Mouse (Mus musculus): ENCODE measurements around the gene St6galnac3. TPM values are rescaled to one million over a fixed set of nuclear protein-coding genes. Genes with fewer than 3 reads are reported as not detected.

The St6galnac3 gene
- polyA plus RNA-seq, 2 experiments = 20.7 to 36.0 TPM

DNA sequence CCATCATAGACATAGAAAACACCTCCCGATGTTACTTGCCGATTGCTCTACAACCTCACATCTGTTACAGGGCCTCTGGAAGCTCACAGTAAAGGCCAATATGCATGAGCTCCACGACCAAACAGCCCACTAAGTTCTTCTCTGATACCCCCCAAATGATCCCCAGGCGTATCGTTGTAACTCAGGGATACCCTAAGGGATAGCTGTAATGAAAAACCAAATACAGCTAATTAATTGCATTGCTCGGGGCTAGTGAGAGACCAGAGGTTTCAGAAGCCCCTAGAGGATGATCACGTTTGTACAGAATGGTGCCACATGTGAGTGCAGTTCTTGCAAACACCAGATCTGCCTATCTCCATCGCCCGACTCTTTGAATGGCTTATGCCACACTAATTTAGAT is 315.7 kb downstream of the St6galnac3 start:
- H3K4me3 ChIP-seq (replicated peaks; ENCODE audit: low read length) = no peak overlapping the region
- no peaks in the 10 kb centered on the region for H3K27me3 ChIP-seq (ENCODE audit: control insufficient read depth, insufficient read depth, low read length)
- no peaks in the 10 kb centered on the region for H3K36me3 ChIP-seq (ENCODE audit: control insufficient read depth, insufficient read depth, low read length)
- TF ChIP-seq POLR2A (IDR thresholded peaks at IDR 0.05; ENCODE audit: borderline replicate concordance, extremely low read depth, insufficient read depth, insufficient read length) = no peak
- H3K9me3 ChIP-seq (ENCODE audit: control insufficient read depth, low read length) = no peaks in the 10 kb centered on the region
- ATAC-seq (ENCODE audit: low FRiP score, low read depth) = no peak
- DNase-seq (ENCODE audit: low spot score) = no peak
- H3K4me1 ChIP-seq (ENCODE audit: control insufficient read depth, insufficient read depth, low read length) = no peaks in the 10 kb centered on the region
- no peak overlapping the region for H3K9ac ChIP-seq (ENCODE audit: low read depth, low read length, severe bottlenecking)
- no peak overlapping the region for H3K4me2 ChIP-seq (replicated peaks; ENCODE audit: low read depth, low read length, severe bottlenecking)
- 49% methylated on average over 9 of the region's 9 CpGs for WGBS
- H3K27ac ChIP-seq (replicated peaks; ENCODE audit: low read depth, low read length) = no peak overlapping the region

DNA sequence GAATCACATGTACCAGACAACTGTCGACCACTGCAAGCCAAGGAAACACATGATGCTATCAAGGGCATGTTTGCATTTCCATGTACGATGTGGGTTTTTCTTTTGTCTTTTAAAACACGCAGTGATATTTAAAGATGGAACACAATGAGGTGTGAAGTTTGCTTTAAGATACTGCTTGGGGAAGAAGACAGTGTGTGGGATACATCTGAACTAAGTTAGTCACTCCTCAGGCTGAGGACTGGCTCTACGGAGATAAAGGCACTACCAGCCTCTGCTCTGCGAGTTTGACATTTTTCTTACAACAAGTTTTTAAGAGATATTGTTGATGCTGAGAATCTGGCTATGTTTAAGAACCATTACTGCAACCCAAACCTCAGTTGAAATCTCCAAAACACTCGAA is 316.6 kb downstream of the St6galnac3 start:
- ATAC-seq (ENCODE audit: low FRiP score, low read depth) (no peak), DNase-seq (ENCODE audit: low spot score) (no peak)
- no peak overlapping the region for H3K4me3 ChIP-seq (replicated peaks; ENCODE audit: low read length)
- no peak overlapping the region for H3K27ac ChIP-seq (replicated peaks; ENCODE audit: low read depth, low read length)
- no peaks in the 10 kb centered on the region for H3K36me3 ChIP-seq (ENCODE audit: control insufficient read depth, insufficient read depth, low read length)
- no peaks in the 10 kb centered on the region for H3K4me1 ChIP-seq (ENCODE audit: control insufficient read depth, insufficient read depth, low read length)
- H3K27me3 ChIP-seq (ENCODE audit: control insufficient read depth, insufficient read depth, low read length) = no peaks in the 10 kb centered on the region
- no peaks in the 10 kb centered on the region for H3K9me3 ChIP-seq (ENCODE audit: control insufficient read depth, low read length)
- TF ChIP-seq POLR2A (IDR thresholded peaks at IDR 0.05; ENCODE audit: borderline replicate concordance, extremely low read depth, insufficient read depth, insufficient read length) = no peak
- H3K9ac ChIP-seq (ENCODE audit: low read depth, low read length, severe bottlenecking) = no peak overlapping the region
- WGBS = 87% methylated on average over 6 of the region's 6 CpGs
- H3K4me2 ChIP-seq (replicated peaks; ENCODE audit: low read depth, low read length, severe bottlenecking) = no peak overlapping the region

DNA sequence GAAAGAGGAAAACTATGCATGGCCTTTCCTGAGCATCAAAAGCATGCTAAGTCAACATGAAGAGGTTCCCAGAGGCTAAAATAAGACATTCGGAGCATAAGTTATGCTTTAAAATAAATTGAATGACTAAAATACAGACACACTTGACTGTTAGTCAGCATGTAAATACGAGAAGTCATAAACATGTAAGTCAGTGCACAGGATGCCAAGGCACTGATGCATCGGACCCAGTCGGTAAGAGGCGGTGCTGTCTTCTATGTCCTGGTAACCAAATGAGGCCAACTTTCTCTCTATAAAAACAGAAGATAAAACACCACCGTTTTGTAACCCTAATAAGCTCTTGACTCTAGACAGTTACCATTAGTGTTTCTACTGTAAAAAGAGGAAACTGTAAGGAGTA is 317.3 kb downstream of the St6galnac3 start:
- Histone ChIP-seq H3K4me2 (replicated peaks; ENCODE audit: low read depth, low read length, severe bottlenecking) (no peak overlapping the region), H3K27ac (replicated peaks; ENCODE audit: low read depth, low read length) (no peak overlapping the region), H3K4me1 (ENCODE audit: control insufficient read depth, insufficient read depth, low read length) (no peaks in the 10 kb centered on the region), H3K36me3 (ENCODE audit: control insufficient read depth, insufficient read depth, low read length) (no peaks in the 10 kb centered on the region), H3K9ac (ENCODE audit: low read depth, low read length, severe bottlenecking) (no peak overlapping the region), H3K9me3 (ENCODE audit: control insufficient read depth, low read length) (no peaks in the 10 kb centered on the region), H3K4me3 (replicated peaks; ENCODE audit: low read length) (no peak overlapping the region), H3K27me3 (ENCODE audit: control insufficient read depth, insufficient read depth, low read length) (no peaks in the 10 kb centered on the region)
- no peak for TF ChIP-seq POLR2A (IDR thresholded peaks at IDR 0.05; ENCODE audit: borderline replicate concordance, extremely low read depth, insufficient read depth, insufficient read length)
- WGBS = 82% methylated on average over 6 of the region's 6 CpGs
- no peak for ATAC-seq (ENCODE audit: low FRiP score, low read depth)
- no peak for DNase-seq (ENCODE audit: low spot score)

DNA sequence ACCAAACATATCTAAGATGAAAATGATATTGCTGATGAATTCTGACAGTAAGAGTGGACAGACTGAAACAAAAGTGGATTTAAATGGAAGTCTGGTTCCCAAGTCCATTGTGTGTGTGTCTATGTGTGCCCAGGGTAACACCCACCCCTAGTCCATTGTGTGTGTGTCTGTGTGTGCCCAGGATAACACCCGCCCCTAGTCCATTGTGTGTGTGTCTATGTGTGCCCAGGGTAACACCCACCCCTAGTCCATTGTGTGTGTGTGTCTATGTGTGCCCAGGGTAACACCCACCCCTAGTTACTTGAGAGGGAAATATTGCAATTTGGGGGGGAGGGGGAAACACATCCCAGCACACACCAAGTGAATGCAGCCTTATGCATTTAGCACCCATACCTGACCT is 318.1 kb downstream of the St6galnac3 start:
- DNase-seq (ENCODE audit: low spot score) (no peak), ATAC-seq (ENCODE audit: low FRiP score, low read depth) (no peak)
- 80% methylated on average over 1 of the region's 1 CpGs for WGBS
- Histone ChIP-seq H3K4me3 (replicated peaks; ENCODE audit: low read length) (no peak overlapping the region), H3K9me3 (ENCODE audit: control insufficient read depth, low read length) (no peaks in the 10 kb centered on the region), H3K4me2 (replicated peaks; ENCODE audit: low read depth, low read length, severe bottlenecking) (no peak overlapping the region), H3K36me3 (ENCODE audit: control insufficient read depth, insufficient read depth, low read length) (no peaks in the 10 kb centered on the region), H3K9ac (ENCODE audit: low read depth, low read length, severe bottlenecking) (no peak overlapping the region), H3K27ac (replicated peaks; ENCODE audit: low read depth, low read length) (no peak overlapping the region), H3K4me1 (ENCODE audit: control insufficient read depth, insufficient read depth, low read length) (no peaks in the 10 kb centered on the region), H3K27me3 (ENCODE audit: control insufficient read depth, insufficient read depth, low read length) (no peaks in the 10 kb centered on the region)
- no peak for TF ChIP-seq POLR2A (IDR thresholded peaks at IDR 0.05; ENCODE audit: borderline replicate concordance, extremely low read depth, insufficient read depth, insufficient read length)

DNA sequence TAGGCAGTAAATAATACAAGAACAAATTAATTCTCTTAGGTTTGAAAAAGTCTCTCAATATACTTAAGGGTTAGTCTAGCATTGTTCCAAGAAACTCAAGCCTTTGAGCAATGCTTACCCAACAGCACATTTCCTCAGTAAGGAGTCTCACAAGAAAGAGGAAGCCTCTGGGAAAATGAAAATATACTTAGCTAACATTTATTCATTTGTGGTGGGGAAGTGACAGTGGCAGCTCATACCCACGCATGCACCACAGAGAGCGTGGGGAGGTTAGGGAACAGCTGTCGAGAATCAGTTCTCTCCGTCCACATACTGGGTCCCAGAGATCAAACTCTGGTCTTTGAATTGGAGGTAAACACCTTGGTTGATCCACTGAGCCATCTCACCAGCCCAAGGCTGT is 318.8 kb downstream of the St6galnac3 start:
- Histone ChIP-seq H3K4me1 (ENCODE audit: control insufficient read depth, insufficient read depth, low read length) (no peaks in the 10 kb centered on the region), H3K27ac (replicated peaks; ENCODE audit: low read depth, low read length) (no peak overlapping the region), H3K4me2 (replicated peaks; ENCODE audit: low read depth, low read length, severe bottlenecking) (no peak overlapping the region), H3K9me3 (ENCODE audit: control insufficient read depth, low read length) (no peaks in the 10 kb centered on the region), H3K9ac (ENCODE audit: low read depth, low read length, severe bottlenecking) (no peak overlapping the region), H3K4me3 (replicated peaks; ENCODE audit: low read length) (no peak overlapping the region), H3K27me3 (ENCODE audit: control insufficient read depth, insufficient read depth, low read length) (no peaks in the 10 kb centered on the region), H3K36me3 (ENCODE audit: control insufficient read depth, insufficient read depth, low read length) (no peaks in the 10 kb centered on the region)
- DNase-seq (ENCODE audit: low spot score) = no peak
- 88% methylated on average over 4 of the region's 4 CpGs for WGBS
- no peak for ATAC-seq (ENCODE audit: low FRiP score, low read depth)
- no peak for TF ChIP-seq POLR2A (IDR thresholded peaks at IDR 0.05; ENCODE audit: borderline replicate concordance, extremely low read depth, insufficient read depth, insufficient read length)

DNA sequence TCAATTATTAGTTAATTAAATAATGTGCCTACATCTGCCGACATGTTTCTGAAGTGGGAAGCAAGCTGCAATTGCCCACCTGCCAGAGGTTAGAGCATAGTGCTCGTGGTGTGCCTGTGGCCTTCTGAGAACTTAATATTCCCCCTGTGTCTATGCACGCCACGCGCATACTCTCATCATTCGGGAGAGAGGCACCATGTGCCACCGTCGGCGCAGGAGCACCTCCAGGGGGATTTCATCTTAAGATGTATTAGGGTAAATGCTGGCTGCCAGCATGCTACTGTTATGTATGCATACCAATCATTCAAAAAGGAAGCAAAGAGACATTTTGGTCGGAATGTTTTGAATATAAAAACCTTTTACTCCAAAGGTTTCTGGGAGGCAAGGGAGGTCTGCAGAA is 319.3 kb downstream of the St6galnac3 start:
- TF ChIP-seq POLR2A (IDR thresholded peaks at IDR 0.05; ENCODE audit: borderline replicate concordance, extremely low read depth, insufficient read depth, insufficient read length) = no peak
- Histone ChIP-seq H3K27me3 (ENCODE audit: control insufficient read depth, insufficient read depth, low read length) (no peaks in the 10 kb centered on the region), H3K4me2 (replicated peaks; ENCODE audit: low read depth, low read length, severe bottlenecking) (no peak overlapping the region), H3K27ac (replicated peaks; ENCODE audit: low read depth, low read length) (no peak overlapping the region), H3K4me3 (replicated peaks; ENCODE audit: low read length) (no peak overlapping the region), H3K9ac (ENCODE audit: low read depth, low read length, severe bottlenecking) (no peak overlapping the region), H3K9me3 (ENCODE audit: control insufficient read depth, low read length) (no peaks in the 10 kb centered on the region), H3K4me1 (ENCODE audit: control insufficient read depth, insufficient read depth, low read length) (no peaks in the 10 kb centered on the region), H3K36me3 (ENCODE audit: control insufficient read depth, insufficient read depth, low read length) (no peaks in the 10 kb centered on the region)
- no peak for DNase-seq (ENCODE audit: low spot score)
- 72% methylated on average over 10 of the region's 10 CpGs for WGBS
- ATAC-seq (ENCODE audit: low FRiP score, low read depth) = no peak

Measured in limb, embryonic 14.5 days (tissue).